Mouse (Mus musculus): Measurements from ENCODE around the gene Kdm8. TPM values are rescaled to one million over a fixed set of nuclear protein-coding genes. Genes with fewer than 3 reads are reported as not detected.

Gene Kdm8
- polyA plus RNA-seq, 1 experiment: 3.1 TPM

GRCm38 (mm10) chr7:125453671-125454070 is 9.2 kb downstream of the Kdm8 start:
- H3K4me1 ChIP-seq (ENCODE audit: control insufficient read depth, insufficient read depth, low read length): no peaks in the 10 kb centered on the region

GRCm38 (mm10) chr7:125462200-125462599 is 17.7 kb downstream of the Kdm8 start:
- TF ChIP-seq POLR2A (IDR thresholded peaks at IDR 0.05; ENCODE audit: control insufficient read depth, low read depth, low read length): no peak
- no peak overlapping the region for H3K27ac ChIP-seq (ENCODE audit: control insufficient read depth, insufficient read depth, low read depth, low read length)

More at GRCm38 (mm10) chr7:125453671-125454070, 9.2 kb downstream of the Kdm8 start:
- TF ChIP-seq CTCF (IDR thresholded peaks at IDR 0.05; ENCODE audit: control insufficient read depth, insufficient read depth, insufficient replicate concordance, low read depth, low read length) (no peak), POLR2A (IDR thresholded peaks at IDR 0.05; ENCODE audit: control insufficient read depth, low read depth, low read length) (no peak)
- H3K36me3 ChIP-seq (ENCODE audit: control insufficient read depth, insufficient read depth, low read length): no peaks in the 10 kb centered on the region
- H3K27me3 ChIP-seq (ENCODE audit: control insufficient read depth, insufficient read depth, low read length): no peaks in the 10 kb centered on the region
- H3K4me3 ChIP-seq (ENCODE audit: control insufficient read depth, low read depth, low read length): no peak overlapping the region
- no peak overlapping the region for H3K27ac ChIP-seq (ENCODE audit: control insufficient read depth, insufficient read depth, low read depth, low read length)

GRCm38 (mm10) chr7:125469937-125470336 is 25.5 kb downstream of the Kdm8 start:
- Histone ChIP-seq H3K27ac (ENCODE audit: control insufficient read depth, insufficient read depth, low read depth, low read length) (no peak overlapping the region), H3K27me3 (ENCODE audit: control insufficient read depth, insufficient read depth, low read length) (no peaks in the 10 kb centered on the region), H3K4me3 (ENCODE audit: control insufficient read depth, low read depth, low read length) (no peak overlapping the region), H3K4me1 (ENCODE audit: control insufficient read depth, insufficient read depth, low read length) (no peaks in the 10 kb centered on the region; the same call in 1 of the 2 replicates), H3K36me3 (ENCODE audit: control insufficient read depth, insufficient read depth, low read length) (no peaks in the 10 kb centered on the region; the same call in none of the 2 replicates)
- peak; percentile 78; the same call in 1 of the 2 replicates for TF ChIP-seq CTCF (IDR thresholded peaks at IDR 0.05; ENCODE audit: control insufficient read depth, insufficient read depth, insufficient replicate concordance, low read depth, low read length)
- no peak for TF ChIP-seq POLR2A (IDR thresholded peaks at IDR 0.05; ENCODE audit: control insufficient read depth, low read depth, low read length)

More at GRCm38 (mm10) chr7:125462200-125462599, 17.7 kb downstream of the Kdm8 start:
- Histone ChIP-seq H3K36me3 (ENCODE audit: control insufficient read depth, insufficient read depth, low read length) (no peaks in the 10 kb centered on the region; the same call in 1 of the 2 replicates), H3K4me1 (ENCODE audit: control insufficient read depth, insufficient read depth, low read length) (no peaks in the 10 kb centered on the region), H3K4me3 (ENCODE audit: control insufficient read depth, low read depth, low read length) (no peak overlapping the region), H3K27me3 (ENCODE audit: control insufficient read depth, insufficient read depth, low read length) (no peaks in the 10 kb centered on the region)

GRCm38 (mm10) chr7:125470901-125471300 is 26.4 kb downstream of the Kdm8 start:
- H3K27me3 ChIP-seq (ENCODE audit: control insufficient read depth, insufficient read depth, low read length): no peaks in the 10 kb centered on the region

GRCm38 (mm10) chr7:125471991-125472741 is 27.7 kb downstream of the Kdm8 start:
- H3K4me3 ChIP-seq (ENCODE audit: control insufficient read depth, low read depth, low read length): no peak overlapping the region
- H3K27ac ChIP-seq (ENCODE audit: control insufficient read depth, insufficient read depth, low read depth, low read length): no peak overlapping the region
- H3K36me3 ChIP-seq (ENCODE audit: control insufficient read depth, insufficient read depth, low read length): no peaks in the 10 kb centered on the region; the same call in 1 of the 2 replicates
- H3K4me1 ChIP-seq (ENCODE audit: control insufficient read depth, insufficient read depth, low read length): no peaks in the 10 kb centered on the region; the same call in 1 of the 2 replicates
- H3K27me3 ChIP-seq (ENCODE audit: control insufficient read depth, insufficient read depth, low read length): no peaks in the 10 kb centered on the region
- no peak for TF ChIP-seq POLR2A (IDR thresholded peaks at IDR 0.05; ENCODE audit: control insufficient read depth, low read depth, low read length)
- TF ChIP-seq CTCF (IDR thresholded peaks at IDR 0.05; ENCODE audit: control insufficient read depth, insufficient read depth, insufficient replicate concordance, low read depth, low read length): peak; percentile 76; the same call in 1 of the 2 replicates

More at GRCm38 (mm10) chr7:125470901-125471300, 26.4 kb downstream of the Kdm8 start:
- Histone ChIP-seq H3K36me3 (ENCODE audit: control insufficient read depth, insufficient read depth, low read length) (no peaks in the 10 kb centered on the region; the same call in none of the 2 replicates), H3K4me1 (ENCODE audit: control insufficient read depth, insufficient read depth, low read length) (no peaks in the 10 kb centered on the region; the same call in 1 of the 2 replicates), H3K27ac (ENCODE audit: control insufficient read depth, insufficient read depth, low read depth, low read length) (no peak overlapping the region), H3K4me3 (ENCODE audit: control insufficient read depth, low read depth, low read length) (no peak overlapping the region)
- no peak for TF ChIP-seq CTCF (IDR thresholded peaks at IDR 0.05; ENCODE audit: control insufficient read depth, insufficient read depth, insufficient replicate concordance, low read depth, low read length)
- no peak for TF ChIP-seq POLR2A (IDR thresholded peaks at IDR 0.05; ENCODE audit: control insufficient read depth, low read depth, low read length)

- H3K27ac ChIP-seq (ENCODE audit: control insufficient read depth, insufficient read depth, low read depth, low read length): no peak overlapping the region
- TF ChIP-seq POLR2A (IDR thresholded peaks at IDR 0.05; ENCODE audit: control insufficient read depth, low read depth, low read length): no peak
- no peak for TF ChIP-seq CTCF (IDR thresholded peaks at IDR 0.05; ENCODE audit: control insufficient read depth, insufficient read depth, insufficient replicate concordance, low read depth, low read length)
Measured at GRCm38 (mm10) chr7:125474535-125474934, 30.1 kb downstream of the Kdm8 start.

GRCm38 (mm10) chr7:125475601-125476251 is 31.2 kb downstream of the Kdm8 start:
- Histone ChIP-seq H3K27ac (ENCODE audit: control insufficient read depth, insufficient read depth, low read depth, low read length) (no peak overlapping the region), H3K36me3 (ENCODE audit: control insufficient read depth, insufficient read depth, low read length) (no peaks in the 10 kb centered on the region; the same call in 1 of the 2 replicates), H3K4me1 (ENCODE audit: control insufficient read depth, insufficient read depth, low read length) (no peaks in the 10 kb centered on the region; the same call in 1 of the 2 replicates), H3K4me3 (ENCODE audit: control insufficient read depth, low read depth, low read length) (no peak overlapping the region), H3K27me3 (ENCODE audit: control insufficient read depth, insufficient read depth, low read length) (no peaks in the 10 kb centered on the region)
- TF ChIP-seq POLR2A (IDR thresholded peaks at IDR 0.05; ENCODE audit: control insufficient read depth, low read depth, low read length): no peak
- TF ChIP-seq CTCF (IDR thresholded peaks at IDR 0.05; ENCODE audit: control insufficient read depth, insufficient read depth, insufficient replicate concordance, low read depth, low read length): no peak

More at GRCm38 (mm10) chr7:125474535-125474934, 30.1 kb downstream of the Kdm8 start:
- Histone ChIP-seq H3K4me3 (ENCODE audit: control insufficient read depth, low read depth, low read length) (no peak overlapping the region), H3K4me1 (ENCODE audit: control insufficient read depth, insufficient read depth, low read length) (no peaks in the 10 kb centered on the region; the same call in 1 of the 2 replicates), H3K36me3 (ENCODE audit: control insufficient read depth, insufficient read depth, low read length) (no peaks in the 10 kb centered on the region; the same call in 1 of the 2 replicates), H3K27me3 (ENCODE audit: control insufficient read depth, insufficient read depth, low read length) (no peaks in the 10 kb centered on the region)

Data from testis, adult 2 months (tissue).